Mouse (Mus musculus): ENCODE data around the gene Map4k2. TPM values are rescaled to one million over a fixed set of nuclear protein-coding genes. Genes with fewer than 3 reads are reported as not detected.
A peak's percentile ranks its signal among the peaks of the same experiment; 100 is the strongest.

The Map4k2 gene
- polyA plus RNA-seq, 1 experiment from 2014 or later: 4.3 TPM

- Histone ChIP-seq H3K4me2 (replicated peaks; ENCODE audit: low read depth) (no peak overlapping the region), H3K9ac (ENCODE audit: low read depth, low read length) (no peak overlapping the region), H3K4me1 (replicated peaks; ENCODE audit: control insufficient read depth, insufficient read depth, low read length) (no peaks in the 10 kb centered on the region), H3K36me3 (ENCODE audit: control insufficient read depth, insufficient read depth) (peaks cover 94% of the 10 kb centered on the region), H3K27ac (ENCODE audit: low read depth, low read length) (no peak overlapping the region), H3K9me3 (ENCODE audit: control insufficient read depth) (no peaks in the 10 kb centered on the region), H3K27me3 (replicated peaks; ENCODE audit: control insufficient read depth, insufficient read depth, low read length) (no peaks in the 10 kb centered on the region), H3K4me3 (ENCODE audit: low read depth, low read length) (no peak overlapping the region)
- ATAC-seq: no peak
- 97% methylated on average over 3 of the region's 3 CpGs for whole genome bisulfite sequencing
- TF ChIP-seq CTCF (IDR thresholded peaks at IDR 0.05; ENCODE audit: low read depth): no peak
Observed at GRCm38 (mm10) chr19:6372433-6372832, 31.5 kb downstream of the Map4k2 start.

GRCm38 (mm10) chr19:6373539-6374400, 32.8 kb downstream of the Map4k2 start:
- 64% methylated on average over 12 of the region's 12 CpGs for WGBS
- ATAC-seq: peak; percentile 26

GRCm38 (mm10) chr19:6374571-6374970, 33.6 kb downstream of the Map4k2 start:
- Histone ChIP-seq H3K4me3 (ENCODE audit: low read depth, low read length) (no peak overlapping the region), H3K9ac (ENCODE audit: low read depth, low read length) (no peak overlapping the region), H3K36me3 (ENCODE audit: control insufficient read depth, insufficient read depth) (peaks cover 97% of the 10 kb centered on the region), H3K9me3 (ENCODE audit: control insufficient read depth) (no peaks in the 10 kb centered on the region), H3K4me1 (replicated peaks; ENCODE audit: control insufficient read depth, insufficient read depth, low read length) (no peaks in the 10 kb centered on the region), H3K27me3 (replicated peaks; ENCODE audit: control insufficient read depth, insufficient read depth, low read length) (no peaks in the 10 kb centered on the region), H3K27ac (ENCODE audit: low read depth, low read length) (no peak overlapping the region), H3K4me2 (replicated peaks; ENCODE audit: low read depth) (no peak overlapping the region)
- WGBS: 99% methylated on average over 10 of the region's 10 CpGs
- ATAC-seq: no peak
- no peak for TF ChIP-seq CTCF (IDR thresholded peaks at IDR 0.05; ENCODE audit: low read depth)

More at GRCm38 (mm10) chr19:6373539-6374400, 32.8 kb downstream of the Map4k2 start:
- H3K36me3 ChIP-seq (ENCODE audit: control insufficient read depth, insufficient read depth): peaks cover 95% of the 10 kb centered on the region
- H3K4me2 ChIP-seq (replicated peaks; ENCODE audit: low read depth): no peak overlapping the region
- H3K4me1 ChIP-seq (replicated peaks; ENCODE audit: control insufficient read depth, insufficient read depth, low read length): no peaks in the 10 kb centered on the region
- H3K4me3 ChIP-seq (ENCODE audit: low read depth, low read length): no peak overlapping the region
- no peak overlapping the region for H3K27ac ChIP-seq (ENCODE audit: low read depth, low read length)
- TF ChIP-seq CTCF (IDR thresholded peaks at IDR 0.05; ENCODE audit: low read depth): peak; percentile 86
- H3K9ac ChIP-seq (ENCODE audit: low read depth, low read length): no peak overlapping the region
- H3K27me3 ChIP-seq (replicated peaks; ENCODE audit: control insufficient read depth, insufficient read depth, low read length): no peaks in the 10 kb centered on the region
- no peaks in the 10 kb centered on the region for H3K9me3 ChIP-seq (ENCODE audit: control insufficient read depth)

- Histone ChIP-seq H3K9me3 (ENCODE audit: control insufficient read depth) (no peaks in the 10 kb centered on the region), H3K27me3 (replicated peaks; ENCODE audit: control insufficient read depth, insufficient read depth, low read length) (no peaks in the 10 kb centered on the region), H3K27ac (ENCODE audit: low read depth, low read length) (no peak overlapping the region; the same call in 1 of the 2 replicates), H3K4me3 (ENCODE audit: low read depth, low read length) (no peak overlapping the region), H3K36me3 (ENCODE audit: control insufficient read depth, insufficient read depth) (peaks cover 86% of the 10 kb centered on the region), H3K4me1 (replicated peaks; ENCODE audit: control insufficient read depth, insufficient read depth, low read length) (no peaks in the 10 kb centered on the region), H3K4me2 (replicated peaks; ENCODE audit: low read depth) (no peak overlapping the region), H3K9ac (ENCODE audit: low read depth, low read length) (no peak overlapping the region)
- 91% methylated on average over 37 of the region's 42 CpGs for WGBS
- no peak for ATAC-seq
- TF ChIP-seq CTCF (IDR thresholded peaks at IDR 0.05; ENCODE audit: low read depth): no peak
Observed at GRCm38 (mm10) chr19:6375423-6376254, 34.7 kb downstream of the Map4k2 start.

- whole genome bisulfite sequencing: 72% methylated on average over 14 of the region's 14 CpGs
Observed at GRCm38 (mm10) chr19:6376255-6376564, 35.3 kb downstream of the Map4k2 start.

GRCm38 (mm10) chr19:6376643-6377042, 35.7 kb downstream of the Map4k2 start:
- peaks cover 76% of the 10 kb centered on the region for H3K36me3 ChIP-seq (ENCODE audit: control insufficient read depth, insufficient read depth)
- H3K4me1 ChIP-seq (replicated peaks; ENCODE audit: control insufficient read depth, insufficient read depth, low read length): no peaks in the 10 kb centered on the region
- H3K9me3 ChIP-seq (ENCODE audit: control insufficient read depth): no peaks in the 10 kb centered on the region
- H3K27ac ChIP-seq (ENCODE audit: low read depth, low read length): no peak overlapping the region
- H3K4me3 ChIP-seq (ENCODE audit: low read depth, low read length): no peak overlapping the region
- 69% methylated on average over 2 of the region's 2 CpGs for WGBS
- H3K4me2 ChIP-seq (replicated peaks; ENCODE audit: low read depth): no peak overlapping the region
- no peaks in the 10 kb centered on the region for H3K27me3 ChIP-seq (replicated peaks; ENCODE audit: control insufficient read depth, insufficient read depth, low read length)
- no peak overlapping the region for H3K9ac ChIP-seq (ENCODE audit: low read depth, low read length)
- ATAC-seq: no peak
- TF ChIP-seq CTCF (IDR thresholded peaks at IDR 0.05; ENCODE audit: low read depth): no peak

More at GRCm38 (mm10) chr19:6376255-6376564, 35.3 kb downstream of the Map4k2 start:
- no peak overlapping the region for H3K4me3 ChIP-seq (ENCODE audit: low read depth, low read length)
- peak; percentile 80 for TF ChIP-seq CTCF (IDR thresholded peaks at IDR 0.05; ENCODE audit: low read depth)
- H3K27me3 ChIP-seq (replicated peaks; ENCODE audit: control insufficient read depth, insufficient read depth, low read length): no peaks in the 10 kb centered on the region
- H3K4me1 ChIP-seq (replicated peaks; ENCODE audit: control insufficient read depth, insufficient read depth, low read length): no peaks in the 10 kb centered on the region
- H3K4me2 ChIP-seq (replicated peaks; ENCODE audit: low read depth): no peak overlapping the region
- no peaks in the 10 kb centered on the region for H3K9me3 ChIP-seq (ENCODE audit: control insufficient read depth)
- H3K36me3 ChIP-seq (ENCODE audit: control insufficient read depth, insufficient read depth): peaks cover 80% of the 10 kb centered on the region
- no peak overlapping the region for H3K9ac ChIP-seq (ENCODE audit: low read depth, low read length)
- 0 out of 2 replicates have a peak, but pooled peaks have one; percentile 17 for ATAC-seq
- H3K27ac ChIP-seq (ENCODE audit: low read depth, low read length): no peak overlapping the region
